Mouse (Mus musculus) central nervous system, embryonic 11.5 days (tissue): ENCODE measurements around the gene Ptpn23. TPM values are rescaled to one million over a fixed set of nuclear protein-coding genes. Genes with fewer than 3 reads are reported as not detected.

Experiments
- polyA plus RNA-seq: library from polyadenylated mRNA; depleted of rRNA; stranded (reverse); fragments of >200 nt; gene quantifications from 2 replicates; pipeline ENCODE4 v1.2.3, GENCODE M21; 2012; rRNA removed

The Ptpn23 gene
- 31.2 and 37.8 TPM in 2 replicates for polyA plus RNA-seq

DNA sequence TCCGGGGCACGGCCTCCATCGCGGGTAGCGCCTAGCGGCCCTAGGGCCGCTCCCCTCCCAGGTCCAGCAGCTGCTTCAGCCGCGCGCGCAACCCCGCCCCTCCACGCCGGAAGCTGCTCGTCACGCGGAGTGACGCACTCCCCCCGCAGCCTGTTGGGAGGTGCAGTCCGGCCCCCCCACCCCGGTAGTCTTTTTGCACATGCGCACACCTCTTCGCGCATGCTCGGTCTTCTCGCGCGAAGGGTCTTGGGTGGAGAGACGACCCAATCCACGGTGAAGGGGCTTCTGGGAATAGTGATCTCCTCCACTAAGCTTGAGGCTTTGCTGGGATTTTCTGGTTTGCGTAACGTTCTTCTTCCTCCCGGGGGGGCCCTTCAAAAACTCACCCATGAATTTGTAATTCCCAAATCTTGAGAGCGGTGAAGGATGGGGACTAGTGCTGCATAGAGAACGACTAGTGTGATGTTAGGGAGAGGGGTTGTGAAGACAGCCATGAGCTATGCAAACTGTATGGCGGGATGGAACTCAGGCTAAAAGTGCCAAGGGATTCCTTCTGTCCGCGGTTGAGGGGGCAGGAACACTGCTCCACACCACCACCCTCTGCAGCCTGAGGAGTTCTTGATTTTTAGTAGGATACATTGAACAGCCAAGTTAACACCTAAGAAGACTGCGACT is at the start of gene Ptpn23:
Ptpn23 (minus strand) TSS at position 115 of the 675 bp plus-strand sequence.

GRCm38 (mm10) chr9:110419511-110420112 is 11.6 kb upstream of the Ptpn23 start, which contains the start of gene Ngp:
Ngp (plus strand) TSS chr9:110419747.

Other genes starting within 250 kb of the Ptpn23 start
- gene Cspg5, start 164.4 kb downstream of the Ptpn23 start, polyA plus RNA-seq = 12.4 and 22.4 TPM in 2 replicates
- gene Elp6, start 103.0 kb downstream of the Ptpn23 start, polyA plus RNA-seq = 46.1 and 50.4 TPM in 2 replicates
- 17.8 and 24.7 TPM in 2 replicates for gene Scap, start 74.9 kb downstream of the Ptpn23 start, polyA plus RNA-seq
- gene Ngp, start 11.5 kb upstream of the Ptpn23 start, polyA plus RNA-seq = 1.0 and 1.3 TPM in 2 replicates
- gene Klhl18, start 68.5 kb upstream of the Ptpn23 start, polyA plus RNA-seq = 13.3 and 17.0 TPM in 2 replicates
- 0.88 and 0.91 TPM in 2 replicates for gene Kif9, start 68.7 kb upstream of the Ptpn23 start, polyA plus RNA-seq
- gene Setd2, start 124.4 kb upstream of the Ptpn23 start, polyA plus RNA-seq = 91.6 and 127 TPM in 2 replicates
- 28.5 and 35.2 TPM in 2 replicates for gene Nradd, start 216.2 kb upstream of the Ptpn23 start, polyA plus RNA-seq
- 5.1 and 7.0 TPM in 2 replicates for gene Nbeal2, start 245.9 kb upstream of the Ptpn23 start, polyA plus RNA-seq
- 99.0 and 210 TPM in 2 replicates for gene Ccdc12, start 248.3 kb upstream of the Ptpn23 start, polyA plus RNA-seq